Mouse (Mus musculus) liver, embryonic 13.5 days (tissue): ENCODE measurements around the gene Defa17. TPM values are rescaled to one million over a fixed set of nuclear protein-coding genes. Genes with fewer than 3 reads are reported as not detected.
"Not testable (repeated sequence)": the region's sequence is repeated elsewhere in the genome, so short reads cannot be mapped to it uniquely, and the experiment has no call there.

Experiments used
- ATAC-seq: fragments of 200-750 bp; cut with Nextera tagmentation; 2 replicates; pipeline ENCODE4 v1.8.0; 2017; ENCODE audit warnings: low read depth, mild to moderate bottlenecking, moderate number of reproducible peaks, moderate library complexity
- DNase-seq: peaks from one replicate; pipeline ENCODE4 v3.0.0; 2022
- H3K27ac ChIP-seq: fragments of 300-500 bp; sonication (generic); 2 replicates; pipeline ENCODE4 v1.5.1; 2015; ENCODE audit warnings: moderate library complexity, mild to moderate bottlenecking, inconsistent platforms
- H3K27me3 ChIP-seq: fragments of 300-500 bp; sonication (generic); 2 replicates; pipeline ENCODE4 v1.6.1; 2015; ENCODE audit warnings: mild to moderate bottlenecking, inconsistent platforms
- H3K36me3 ChIP-seq: fragments of 300-500 bp; sonication (generic); 2 replicates; pipeline ENCODE4 v1.6.1; 2015; ENCODE audit warnings: mild to moderate bottlenecking, inconsistent platforms
- H3K4me1 ChIP-seq: fragments of 300-500 bp; sonication (generic); replicated peaks from 2 replicates; pipeline ENCODE4 v1.6.1; 2015; ENCODE audit warnings: inconsistent platforms
- H3K4me2 ChIP-seq: fragments of 300-500 bp; sonication (generic); 2 replicates; pipeline ENCODE4 v1.6.1; 2015; ENCODE audit warnings: inconsistent platforms, mild to moderate bottlenecking, moderate library complexity
- H3K4me3 ChIP-seq: fragments of 300-500 bp; sonication (generic); replicated peaks from 2 replicates; pipeline ENCODE4 v1.5.1; 2015; ENCODE audit warnings: mild to moderate bottlenecking, inconsistent platforms
- H3K9ac ChIP-seq: fragments of 300-500 bp; sonication (generic); 2 replicates; pipeline ENCODE4 v1.6.1; 2015; ENCODE audit warnings: mild to moderate bottlenecking, inconsistent platforms
- H3K9me3 ChIP-seq: fragments of 300-500 bp; sonication (generic); replicated peaks from 2 replicates; pipeline ENCODE4 v1.6.1; 2016; ENCODE audit warnings: inconsistent platforms
- WGBS: fragments of 180-500 bp; shearing (Covaris S2); methylation state at CpG from one replicate; pipeline ENCODE4 v1.1.7; 2015; ENCODE audit not compliant: insufficient replicate concordance; 5-methylcytosine and 5-hydroxymethylcytosine counted together
- polyA plus RNA-seq: library from polyadenylated mRNA; unstranded; fragments of >200 nt; fragmentation: Nextera tagmentation; extraction: Ambion mirVana; gene quantifications from 2 replicates; pipeline ENCODE4 v1.2.1, GENCODE M21; 2015

Gene Defa17
- polyA plus RNA-seq = not detected in 2 replicates

DNA sequence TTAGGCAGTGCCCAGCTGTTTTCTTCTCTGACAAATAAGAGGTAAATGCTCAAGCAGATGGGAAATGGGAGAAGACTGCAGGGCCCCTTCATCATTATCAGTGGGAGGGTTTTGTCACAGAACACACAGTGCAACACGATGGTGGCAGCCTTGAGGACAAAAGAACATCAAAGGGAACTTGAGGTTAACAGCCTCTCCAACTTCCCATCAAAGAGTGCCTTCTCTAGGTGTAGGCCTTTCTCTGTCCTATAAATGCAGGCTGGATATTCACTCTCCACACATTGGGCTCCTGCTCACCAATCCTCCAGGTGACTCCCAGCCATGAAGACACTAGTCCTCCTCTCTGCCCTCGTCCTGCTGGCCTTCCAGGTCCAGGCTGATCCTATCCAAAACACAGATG lies at the start of gene Defa17:
TSS of gene Defa17 (plus strand) at position 301 of the 400 bp plus-strand sequence.
- not testable (repeated sequence) for DNase-seq, H3K9me3 ChIP-seq, H3K4me1 ChIP-seq, H3K27me3 ChIP-seq, H3K27ac ChIP-seq, H3K4me3 ChIP-seq, H3K4me2 ChIP-seq, H3K36me3 ChIP-seq, H3K9ac ChIP-seq, ATAC-seq
- no CpG with 5 or more reads among the region's 2 CpGs for WGBS

DNA sequence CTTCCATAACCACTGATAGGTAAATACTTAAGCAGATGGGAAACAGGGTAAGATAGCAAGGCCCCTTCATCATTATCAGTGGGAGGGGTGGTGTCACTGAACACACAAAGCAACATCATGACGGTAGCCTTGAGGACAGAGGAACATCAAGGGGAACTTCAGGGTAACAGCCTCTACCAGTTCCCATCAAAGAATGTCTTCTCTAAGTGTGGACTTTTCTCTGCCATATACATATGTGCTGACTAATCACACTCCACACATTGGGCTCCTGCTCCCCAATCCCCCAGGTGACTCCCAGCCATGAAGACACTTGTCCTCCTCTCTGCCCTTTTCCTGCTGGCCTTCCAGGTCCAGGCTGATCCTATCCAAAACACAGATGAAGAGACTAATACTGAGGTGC lies 37.7 kb upstream of the Defa17 start, which contains the start of gene Defa26:
TSS of gene Defa26 (plus strand) at position 301 of the 400 bp plus-strand sequence.
- H3K9ac ChIP-seq, H3K36me3 ChIP-seq, ATAC-seq, H3K4me1 ChIP-seq, H3K4me3 ChIP-seq, H3K27me3 ChIP-seq, H3K4me2 ChIP-seq, H3K27ac ChIP-seq, DNase-seq, H3K9me3 ChIP-seq: not testable (repeated sequence)
- 80% methylated on average over 1 of the region's 1 CpGs for WGBS

DNA sequence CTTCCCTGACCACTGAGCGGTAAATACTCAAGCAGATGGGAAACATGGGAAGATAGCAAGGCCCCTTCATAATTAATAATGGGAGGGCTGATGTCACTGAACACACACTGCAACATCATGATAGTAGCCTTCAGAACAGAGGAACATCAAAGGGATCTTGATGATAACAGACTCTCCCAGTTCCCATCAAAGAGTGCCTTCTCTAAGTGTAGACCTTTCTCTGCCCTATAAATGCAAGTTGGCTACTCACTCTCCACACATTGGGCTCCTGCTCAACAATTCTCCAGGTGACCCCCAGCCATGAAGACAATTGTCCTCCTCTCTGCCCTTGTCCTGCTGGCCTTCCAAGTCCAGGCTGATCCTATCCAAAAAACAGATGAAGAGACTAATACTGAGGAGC lies 9.9 kb downstream of the Defa17 start, which contains the start of gene Defa34:
TSS of gene Defa34 (plus strand) at position 301 of the 400 bp plus-strand sequence.
- not testable (repeated sequence) for H3K27ac ChIP-seq, H3K9me3 ChIP-seq, H3K4me2 ChIP-seq, H3K4me1 ChIP-seq, DNase-seq, H3K27me3 ChIP-seq, ATAC-seq, H3K4me3 ChIP-seq, H3K36me3 ChIP-seq, H3K9ac ChIP-seq
- WGBS = 50% methylated on average over 1 of the region's 1 CpGs

DNA sequence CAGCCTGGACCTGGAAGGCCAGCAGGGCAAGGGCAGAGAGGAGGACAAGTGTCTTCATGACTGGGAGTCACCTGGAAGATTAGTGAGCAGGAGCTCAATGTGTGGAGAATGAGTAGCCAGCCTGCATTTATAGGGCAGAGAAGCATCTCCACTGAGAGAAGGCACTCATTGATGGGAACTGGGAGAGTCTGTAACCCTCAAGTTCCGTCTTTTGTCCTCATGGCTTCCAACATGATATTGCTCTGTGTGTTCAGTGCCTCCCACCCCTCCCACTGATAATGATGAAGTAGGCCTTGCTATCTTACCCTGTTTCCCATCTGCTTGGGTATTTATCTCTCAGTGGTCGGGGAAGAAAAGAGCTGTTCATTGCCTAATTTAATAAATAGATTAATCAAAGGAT lies 48.0 kb downstream of the Defa17 start, which contains the start of gene AY761184:
TSS of gene AY761184 (minus strand) at position 101 of the 400 bp plus-strand sequence.
- not testable (repeated sequence) for H3K36me3 ChIP-seq, H3K4me1 ChIP-seq, DNase-seq, ATAC-seq, H3K4me2 ChIP-seq, H3K27me3 ChIP-seq, H3K9me3 ChIP-seq, H3K9ac ChIP-seq, H3K27ac ChIP-seq, H3K4me3 ChIP-seq
- 49% methylated on average over 2 of the region's 2 CpGs for WGBS

Other genes with a start within 250 kb of the Defa17 start
- gene Defa36, start 228.4 kb upstream of the Defa17 start, polyA plus RNA-seq = not detected in 2 replicates
- not detected in 2 replicates for gene Gm7849, start 199.2 kb upstream of the Defa17 start, polyA plus RNA-seq
- not detected in 2 replicates for gene Defa20, start 146.5 kb upstream of the Defa17 start, polyA plus RNA-seq
- not detected in 2 replicates for gene Defa32, start 126.7 kb upstream of the Defa17 start, polyA plus RNA-seq
- gene Defa37, start 90.4 kb upstream of the Defa17 start, polyA plus RNA-seq = not detected in 2 replicates
- not detected in 2 replicates for gene Defa28, start 72.8 kb upstream of the Defa17 start, polyA plus RNA-seq
- not detected in 2 replicates for gene Gm7861, start 61.3 kb upstream of the Defa17 start, polyA plus RNA-seq
- not detected in 2 replicates for gene Defa26, start 37.6 kb upstream of the Defa17 start, polyA plus RNA-seq
- not detected in 2 replicates for gene Defa34, start 10.0 kb downstream of the Defa17 start, polyA plus RNA-seq
- not detected in 2 replicates for gene AY761184, start 47.9 kb downstream of the Defa17 start, polyA plus RNA-seq
- not detected in 2 replicates for gene Defa24, start 78.7 kb downstream of the Defa17 start, polyA plus RNA-seq
- not detected in 2 replicates for gene Defb50, start 167.8 kb downstream of the Defa17 start, polyA plus RNA-seq
- not detected in 2 replicates for gene Defb2, start 184.1 kb downstream of the Defa17 start, polyA plus RNA-seq
- gene Defb10, start 203.1 kb downstream of the Defa17 start, polyA plus RNA-seq = not detected in 2 replicates
- not detected in 2 replicates for gene Defb9, start 229.6 kb downstream of the Defa17 start, polyA plus RNA-seq